Mouse (Mus musculus) lung, postnatal 0 days (tissue): Measurements from ENCODE around the gene Igf2bp2.

Experiments
- CTCF ChIP-seq: IDR thresholded peaks from 2 replicates; pipeline ENCODE4 v1.5.1; 2016; ENCODE audit warnings: antibody characterized with exemption, mild to moderate bottlenecking
- EP300 ChIP-seq: IDR thresholded peaks from 2 replicates; pipeline ENCODE4 v1.6.1; 2016; ENCODE audit warnings: antibody characterized with exemption, mild to moderate bottlenecking, control low read depth

DNA sequence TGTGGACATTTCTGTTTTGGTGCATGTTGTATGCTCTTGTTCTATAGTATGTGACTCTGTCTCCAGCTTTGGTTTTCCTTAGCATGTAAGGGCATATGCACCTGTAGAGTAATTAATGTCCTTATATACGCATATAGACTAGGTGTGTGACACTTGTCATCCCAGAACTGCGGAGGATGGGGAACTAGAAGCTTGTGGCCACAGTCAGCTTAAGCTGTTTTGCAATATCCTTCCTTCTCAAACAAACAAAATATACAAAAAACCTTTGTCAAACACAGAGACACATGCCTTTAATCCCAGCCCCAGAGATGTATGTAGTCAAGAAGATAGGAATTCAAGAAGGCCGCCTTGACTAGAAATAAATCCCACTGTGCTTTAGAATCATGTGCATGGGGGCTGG, 117.2 kb downstream of the Igf2bp2 start:
- TF ChIP-seq CTCF (no peak), EP300 (no peak)
